ENCODE assay signal across 12 mouse cellular contexts in genomic region chr1:92082837-92083541, GRCm38 (mm10).
A peak's percentile ranks its signal among the peaks of the same experiment; 100 is the strongest.
DNase-seq lines count a peak whose midpoint lies in the region; ATAC-seq and TF ChIP-seq lines count a peak whose summit lies in the region.
"Had no signal": no experiment of that assay in that cellular context is flagged by ENCODE, and none has a peak within 500 bp of the region (broad histone marks: within the 10 kb centered on the region; RNA-seq: fewer than 3 reads in every experiment).

No protein-coding gene starts in this region.

- DNase-seq in heart, embryonic 10.5 days (ENCODE audit: low spot score) = no peak
- DNase-seq in heart, postnatal 14 days = no peak
- DNase-seq in CH12.LX (ENCODE audit: extremely low read depth) = peak; percentile 60
- DNase-seq in adrenal gland, adult 8-10 months = no peak
- no peak for DNase-seq in cerebellum, postnatal 4 days (ENCODE audit: low spot score in 2 of 2)
- DNase-seq in embryo, embryonic 11 days = no peak
- DNase-seq: forebrain, postnatal 0 days; kidney, adult 9 months had no signal

- H3K9ac ChIP-seq in CH12.LX (ENCODE audit: insufficient read depth, low read depth) = no peak overlapping the region
- H3K9ac ChIP-seq in heart, embryonic 16.5 days (ENCODE audit: low read length) = no peak overlapping the region
- H3K9ac ChIP-seq: forebrain, postnatal 0 days; lung, embryonic 15.5 days had no signal

- no peaks in the 10 kb centered on the region for H3K79me2 ChIP-seq in CH12.LX (replicated peaks; ENCODE audit: control insufficient read depth, extremely low read depth, insufficient read depth, poor library complexity, severe bottlenecking)

- no peak for TF ChIP-seq CTCF in CH12.LX (conservative IDR thresholded peaks at IDR 0.05 in 1 of 2, IDR thresholded peaks at IDR 0.05 in 1 of 2; ENCODE audit: low read depth in 2 of 2, low read length in 2 of 2)

- in situ Hi-C loops in CH12.LX (cut with MboI; ENCODE audit: low pct_ligation_motif_present, low pct_unique_long_range_greater_than_20kb, low sequenced_read_pairs) = no loop called here

- peak overlapping the region; percentile 66; the same call in 1 of the 2 replicates for H3K27ac ChIP-seq in heart, embryonic 10.5 days
- no peak overlapping the region; the same call in 1 of the 2 replicates for H3K27ac ChIP-seq in CH12.LX (ENCODE audit: insufficient read depth, low read depth)
- H3K27ac ChIP-seq in heart, embryonic 16.5 days (ENCODE audit: low read length) = peak overlapping the region; percentile 64
- H3K27ac ChIP-seq: hindbrain, embryonic 10.5 days; lung, embryonic 15.5 days had no signal

- H3K4me1 ChIP-seq in heart, embryonic 10.5 days = peaks cover 79% of the 10 kb centered on the region
- peaks cover 21 to 66% of the 10 kb centered on the region in 2 experiments for H3K4me1 ChIP-seq in CH12.LX (ENCODE audit: control insufficient read depth in 1 of 2, insufficient read depth in 2 of 2)
- peaks cover 57% of the 10 kb centered on the region for H3K4me1 ChIP-seq in heart, embryonic 16.5 days (ENCODE audit: control insufficient read depth, insufficient read depth, low read length)

- no peak overlapping the region for H3K4me3 ChIP-seq in heart, embryonic 10.5 days
- no peak overlapping the region for H3K4me3 ChIP-seq in CH12.LX (replicated peaks in 1 of 3; ENCODE audit: low read depth in 2 of 3, low read length in 2 of 3, poor library complexity in 1 of 3)
- no peak overlapping the region for H3K4me3 ChIP-seq in heart, embryonic 16.5 days (ENCODE audit: low read length)
- H3K4me3 ChIP-seq: hindbrain, embryonic 10.5 days; lung, embryonic 15.5 days had no signal

- no peak for TF ChIP-seq POLR2A in CH12.LX (IDR thresholded peaks at IDR 0.05; ENCODE audit: low read depth, low read length)

- peak overlapping the region; percentile 18; the same call in 1 of the 2 replicates for H3K4me2 ChIP-seq in CH12.LX (ENCODE audit: insufficient read depth, low read depth, poor library complexity, severe bottlenecking)
- H3K4me2 ChIP-seq in heart, embryonic 16.5 days (ENCODE audit: low read depth, low read length) = peak overlapping the region; percentile 1; the same call in 1 of the 2 replicates
- H3K4me2 ChIP-seq: lung, embryonic 15.5 days had no signal

- 62% methylated on average over 6 of the region's 6 CpGs for WGBS in heart, embryonic 10.5 days
- 58% methylated on average over 6 of the region's 6 CpGs for WGBS in heart, embryonic 16.5 days

- no peaks in the 10 kb centered on the region for H3K9me3 ChIP-seq in heart, embryonic 10.5 days
- no peaks in the 10 kb centered on the region for H3K9me3 ChIP-seq in CH12.LX (replicated peaks; ENCODE audit: low read length)
- no peaks in the 10 kb centered on the region for H3K9me3 ChIP-seq in heart, embryonic 16.5 days (replicated peaks; ENCODE audit: control insufficient read depth, low read length)
- H3K9me3 ChIP-seq: hindbrain, embryonic 10.5 days; lung, embryonic 15.5 days had no signal

- no peaks in the 10 kb centered on the region for H3K27me3 ChIP-seq in heart, embryonic 10.5 days (ENCODE audit: insufficient read depth, poor library complexity, severe bottlenecking)
- no peaks in the 10 kb centered on the region for H3K27me3 ChIP-seq in CH12.LX (replicated peaks)
- H3K27me3 ChIP-seq in heart, embryonic 16.5 days (ENCODE audit: control insufficient read depth, insufficient read depth, low read length) = no peaks in the 10 kb centered on the region
- H3K27me3 ChIP-seq: lung, embryonic 15.5 days had no signal

- intact Hi-C loops in heart, postnatal 14 days (cut with DNase I) = no loop called here

- TF ChIP-seq RAD21 in CH12.LX (IDR thresholded peaks at IDR 0.05; ENCODE audit: low read depth, low read length) = no peak; the same call in 1 of the 2 replicates

- dilution Hi-C loops in CH12.LX (cut with MboI; ENCODE audit: extremely low pct_ligation_motif_present, extremely low pct_unique_long_range_greater_than_20kb, low sequenced_read_pairs) = no loop called here

- TF ChIP-seq EP300 in CH12.LX (IDR thresholded peaks at IDR 0.05; ENCODE audit: low read length) = peak; percentile 69

- H3K36me3 ChIP-seq in heart, embryonic 10.5 days = no peaks in the 10 kb centered on the region
- peaks cover 0 to 2% of the 10 kb centered on the region in 2 experiments for H3K36me3 ChIP-seq in CH12.LX (replicated peaks in 1 of 2; ENCODE audit: control insufficient read depth in 1 of 2, insufficient read depth in 1 of 2, low read length in 1 of 2)
- no peaks in the 10 kb centered on the region for H3K36me3 ChIP-seq in heart, embryonic 16.5 days (ENCODE audit: control insufficient read depth, insufficient read depth)
- H3K36me3 ChIP-seq: hindbrain, embryonic 10.5 days; lung, embryonic 15.5 days had no signal

- ATAC-seq in heart, embryonic 16.5 days (replicated peaks; ENCODE audit: extremely low read depth, insufficient read depth, low FRiP score) = no peak
- ATAC-seq in megakaryocyte progenitor cell, adult 5-6 weeks (replicated peaks; ENCODE audit: poor library complexity) = peak; percentile 53
- ATAC-seq: forebrain, postnatal 0 days had no signal

TF ChIP-seq in CH12.LX, 34 proteins besides CTCF, POLR2A, EP300 and RAD21:
- TF ChIP-seq MYC (IDR thresholded peaks at IDR 0.05; ENCODE audit: low read depth, low read length) = peak; percentile 59; the same call in 1 of the 2 replicates
- TF ChIP-seq JUND (conservative IDR thresholded peaks at IDR 0.05; ENCODE audit: low read depth, low read length) = peak; percentile 48; the same call in 1 of the 2 replicates
- TF ChIP-seq RCOR1 (conservative IDR thresholded peaks at IDR 0.05; ENCODE audit: low read depth, low read length) = 0 out of 2 replicates have a peak, but pooled peaks have one; percentile 31
- no peak for TF ChIP-seq CHD1 (IDR thresholded peaks at IDR 0.05; ENCODE audit: low read depth, low read length)
- TF ChIP-seq MXI1 (IDR thresholded peaks at IDR 0.05; ENCODE audit: low read depth, low read length) = no peak
- TF ChIP-seq ZKSCAN1 (IDR thresholded peaks at IDR 0.05; ENCODE audit: borderline replicate concordance, low read depth, low read length) = no peak
- TF ChIP-seq USF1 (IDR thresholded peaks at IDR 0.05; ENCODE audit: low read depth, low read length) = no peak
- no peak for TF ChIP-seq ZC3H11A (IDR thresholded peaks at IDR 0.05; ENCODE audit: low read depth, low read length)
- peak; percentile 81; the same call in 1 of the 2 replicates for TF ChIP-seq MEF2A (IDR thresholded peaks at IDR 0.05; ENCODE audit: borderline replicate concordance, low read depth, low read length)
- no peak for TF ChIP-seq SMC3 (IDR thresholded peaks at IDR 0.05; ENCODE audit: low read depth, low read length)
- TF ChIP-seq MAX (IDR thresholded peaks at IDR 0.05; ENCODE audit: low read length) = peak; percentile 43; the same call in 1 of the 2 replicates
- peak; percentile 44; the same call in 1 of the 2 replicates for TF ChIP-seq JUN (IDR thresholded peaks at IDR 0.05; ENCODE audit: insufficient read depth, low read depth, low read length)
- no peak for TF ChIP-seq ELF1 (IDR thresholded peaks at IDR 0.05; ENCODE audit: low read depth, low read length)
- no peak for TF ChIP-seq UBTF (IDR thresholded peaks at IDR 0.05; ENCODE audit: low read depth, low read length)
- TF ChIP-seq IRF4 (IDR thresholded peaks at IDR 0.05; ENCODE audit: low read depth, low read length) = peak; percentile 71
- 0 out of 2 replicates have a peak, but pooled peaks have one; percentile 37 for TF ChIP-seq SIN3A (IDR thresholded peaks at IDR 0.05; ENCODE audit: low read length)
- no peak for TF ChIP-seq GABPA (IDR thresholded peaks at IDR 0.05; ENCODE audit: insufficient replicate concordance, low read depth, low read length)
- no peak for TF ChIP-seq CHD2 (IDR thresholded peaks at IDR 0.05; ENCODE audit: low read length)
- TF ChIP-seq BHLHE40 (IDR thresholded peaks at IDR 0.05; ENCODE audit: low read depth, low read length) = peak; percentile 88
- TF ChIP-seq TCF12 (IDR thresholded peaks at IDR 0.05; ENCODE audit: low read depth, low read length) = no peak
- no peak for TF ChIP-seq MAZ (IDR thresholded peaks at IDR 0.05; ENCODE audit: low read depth, low read length)
- TF ChIP-seq POLR2AphosphoS2 (IDR thresholded peaks at IDR 0.05; ENCODE audit: low read depth, low read length) = no peak
- no peak for TF ChIP-seq NRF1 (IDR thresholded peaks at IDR 0.05; ENCODE audit: low read depth, low read length)
- peak; percentile 91 for TF ChIP-seq ETS1 (conservative IDR thresholded peaks at IDR 0.05; ENCODE audit: low read depth, low read length)
- TF ChIP-seq ZMIZ1 (IDR thresholded peaks at IDR 0.05; ENCODE audit: low read depth, low read length) = no peak
- TF ChIP-seq TBP (conservative IDR thresholded peaks at IDR 0.05; ENCODE audit: low read depth, low read length) = 0 out of 2 replicates have a peak, but pooled peaks have one; percentile 7
- TF ChIP-seq ZNF384 (IDR thresholded peaks at IDR 0.05; ENCODE audit: low read depth, low read length) = peak; percentile 85
- TF ChIP-seq NELFE (IDR thresholded peaks at IDR 0.05; ENCODE audit: low read depth, low read length) = no peak
- no peak for TF ChIP-seq E2F4 (IDR thresholded peaks at IDR 0.05; ENCODE audit: insufficient replicate concordance, low read depth, low read length)
- no peak for TF ChIP-seq KAT2A (IDR thresholded peaks at IDR 0.05; ENCODE audit: insufficient replicate concordance, low read length)
- 0 out of 2 replicates have a peak, but pooled peaks have one; percentile 42 for TF ChIP-seq MAFK (IDR thresholded peaks at IDR 0.05; ENCODE audit: insufficient replicate concordance, low read length)
- TF ChIP-seq USF2 (conservative IDR thresholded peaks at IDR 0.05; ENCODE audit: low read depth, low read length) = no peak
- no peak for TF ChIP-seq PAX5 (IDR thresholded peaks at IDR 0.05; ENCODE audit: low read length)
- TF ChIP-seq HCFC1 (IDR thresholded peaks at IDR 0.05; ENCODE audit: low read depth, low read length) = no peak
